8 mouse cellular contexts compared by ENCODE assay signal in the genomic region with DNA sequence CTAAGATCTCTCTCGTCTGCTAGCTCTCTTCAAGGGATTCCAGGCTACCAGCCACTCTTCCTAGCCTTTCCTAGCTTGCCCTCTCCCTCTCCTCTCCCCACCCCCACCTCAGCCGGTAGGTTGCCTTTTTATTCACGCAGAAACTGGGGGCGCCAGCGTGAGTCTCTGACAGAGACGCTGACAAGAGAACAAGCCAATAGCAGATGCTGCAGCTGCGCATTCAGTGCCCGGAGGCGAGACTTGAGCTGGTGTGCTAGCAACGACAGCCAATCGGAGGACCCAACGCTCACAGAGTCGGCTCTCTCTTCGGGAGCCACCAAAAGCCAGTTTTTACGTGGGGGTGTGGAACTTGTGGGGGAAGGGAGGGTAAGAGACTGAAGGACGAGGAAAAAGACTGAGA. TPM values are rescaled to one million over a fixed set of nuclear protein-coding genes. Genes with fewer than 3 reads are reported as not detected.
DNase-seq lines count a peak whose midpoint lies in the region; ATAC-seq and TF ChIP-seq lines count a peak whose summit lies in the region.

No protein-coding gene starts in this region.

- POLR2A ChIA-PET in Patski (lab: Charles Lee), result no interaction called here

- peak overlapping the region; percentile 65 for H3K4me2 ChIP-seq in hindbrain, postnatal 0 days (ENCODE audit: low read depth, low read length)

- in situ Hi-C loops in Patski (cut with MboI; ENCODE audit: low pct_unique_long_range_greater_than_20kb), result no loop called here

- WGBS in hindbrain, postnatal 0 days, result 23% methylated on average over 16 of the region's 16 CpGs

- H3K27ac ChIP-seq in hindbrain, postnatal 0 days, result peak overlapping the region; percentile 78
- peak overlapping the region; percentile 93 for H3K27ac ChIP-seq in left cerebral cortex, adult 2 months

- ATAC-seq in Patski, result peak; percentile 97
- peak; percentile 100 for ATAC-seq in hindbrain, postnatal 0 days
- peak; percentile 99 for ATAC-seq in megakaryocyte, adult 5-6 weeks (ENCODE audit: poor library complexity, severe bottlenecking)

- no peaks in the 10 kb centered on the region for H3K9me3 ChIP-seq in hindbrain, postnatal 0 days (ENCODE audit: low read length)

- intact Hi-C loops in left cerebral cortex, adult 2 months (cut with DNase I), result loop anchor here (5.0 kb wide), 1 partner anchor 139 kb away; a partner anchor contains a TSS

- H3K9ac ChIP-seq in hindbrain, postnatal 0 days (replicated peaks; ENCODE audit: low read length), result peak overlapping the region; percentile 57

- TF ChIP-seq CTCF in Patski (IDR thresholded peaks at IDR 0.05), result no peak
- TF ChIP-seq CTCF in hindbrain, postnatal 0 days (IDR thresholded peaks at IDR 0.05; ENCODE audit: low read depth), result peak; percentile 11; the same call in 1 of the 2 replicates
- TF ChIP-seq CTCF in left cerebral cortex, adult 2 months (IDR thresholded peaks at IDR 0.05), result no peak

- H3K27me3 ChIP-seq in Patski, result peaks cover 53% of the 10 kb centered on the region
- no peaks in the 10 kb centered on the region for H3K27me3 ChIP-seq in hindbrain, postnatal 0 days (ENCODE audit: insufficient read depth, low read length)

- peak overlapping the region; percentile 48 for H3K4me3 ChIP-seq in hindbrain, postnatal 0 days (ENCODE audit: low read length)
- H3K4me3 ChIP-seq in left cerebral cortex, adult 2 months, result peak overlapping the region; percentile 55

- peak; percentile 49 for DNase-seq in Patski (ENCODE audit: low read depth, low spot score)
- DNase-seq in cerebellum, postnatal 14 days, result peak; percentile 83 to 87
- DNase-seq in gastrocnemius, adult 18-20 months (ENCODE audit: low spot score), result peak; percentile 82
- peak; percentile 96 for DNase-seq in hindbrain, postnatal 0 days (ENCODE audit: low spot score)
- DNase-seq in left cerebral cortex, adult 2 months (ENCODE audit: extremely low spot score in 1 of 2, low spot score in 2 of 2), result peak; percentile 80 to 88
- DNase-seq in right cerebral cortex, adult 2 months (ENCODE audit: low spot score in 2 of 2), result peak; percentile 86
- DNase-seq in urinary bladder, postnatal 14 days (ENCODE audit: low spot score), result peak; percentile 86

- H3K36me3 ChIP-seq in hindbrain, postnatal 0 days (ENCODE audit: insufficient read depth, low read length), result no peaks in the 10 kb centered on the region

- CTCF ChIA-PET in Patski (lab: Charles Lee), result interaction anchor here (1.5 to 3.1 kb wide), 2 partner anchors 10 to 301 kb away, joined by 3 to 17 read pairs; no protein-coding TSS in a partner anchor

- H3K4me1 ChIP-seq in hindbrain, postnatal 0 days (ENCODE audit: insufficient read depth, low read length), result no peaks in the 10 kb centered on the region

RNA-seq across cellular contexts. Expression of a gene that starts 30.3 kb away (rescaled TPM):
- polyA plus RNA-seq in Patski (2021), result 4.7 TPM
- total RNA-seq in gastrocnemius, adult 18-20 months (2021), result 10 to 100 TPM; 12.3 to 16.3 TPM
- total RNA-seq in hindbrain, postnatal 0 days (2014; rRNA removed), result 46.6 and 60.6 TPM in 2 replicates
- 33.1 and 33.3 TPM in 2 replicates for polyA plus RNA-seq in hindbrain, postnatal 0 days (2015; fragmentation: Nextera tagmentation; extraction: Ambion mirVana)
- 100 to 1,000 TPM; 295 to 298 TPM for total RNA-seq in left cerebral cortex, adult 2 months (2021)
- 0.31 and 0.93 TPM in 2 replicates for total RNA-seq in megakaryocyte, adult 5-6 weeks (2015)
- 0.11 and 0.12 TPM in 2 replicates for total RNA-seq in megakaryocyte, adult 5-6 weeks (2017)

Comparison
In these comparisons a context has a peak if more than half of its experiments do, and no peak if none do; other contexts are left out.
1. Peak in every context shown above with its lines: DNase-seq, ATAC-seq, H3K4me3 ChIP-seq and H3K27ac ChIP-seq.
2. RNA of a gene that starts 30.3 kb away (total RNA-seq): 295 to 298 TPM in left cerebral cortex, adult 2 months, 46.6 to 60.6 TPM in hindbrain, postnatal 0 days and 12.3 to 16.3 TPM in gastrocnemius, adult 18-20 months; 0.11 to 0.93 TPM in megakaryocyte, adult 5-6 weeks; every median in the first group is over 4 times any median in the second.